Mouse (Mus musculus) forebrain, embryonic 11.5 days (tissue): ENCODE results near the gene Tmc8. TPM values are rescaled to one million over a fixed set of nuclear protein-coding genes. Genes with fewer than 3 reads are reported as not detected.

Source experiments
- ATAC-seq: fragments of 200-750 bp; cut with Nextera tagmentation; replicated peaks from 2 replicates; pipeline ENCODE4 v1.8.0; 2017; ENCODE audit warnings: moderate TSS enrichment; ENCODE audit not compliant: low FRiP score
- DNase-seq: peaks from one replicate; pipeline ENCODE4 v3.0.0-alpha.2; 2017; ENCODE audit warnings: low spot score
- H3K27ac ChIP-seq: fragments of 300-500 bp; sonication (generic); 2 replicates; pipeline ENCODE4 v1.5.1; 2014; ENCODE audit warnings: low read depth, low read length
- H3K27me3 ChIP-seq: fragments of 300-500 bp; sonication (generic); 2 replicates; pipeline ENCODE4 v1.6.1; 2014; ENCODE audit warnings: mild to moderate bottlenecking, low read length, mixed read lengths; ENCODE audit not compliant: control insufficient read depth, insufficient read depth
- H3K36me3 ChIP-seq: fragments of 300-500 bp; sonication (generic); 2 replicates; pipeline ENCODE4 v1.6.1; 2014; ENCODE audit warnings: mild to moderate bottlenecking, low read length, moderate library complexity, mixed read lengths; ENCODE audit not compliant: control insufficient read depth, insufficient read depth
- H3K4me1 ChIP-seq: fragments of 300-500 bp; sonication (generic); replicated peaks from 2 replicates; pipeline ENCODE4 v1.6.1; 2014; ENCODE audit warnings: low read length, mixed read lengths; ENCODE audit not compliant: control insufficient read depth, insufficient read depth
- H3K4me2 ChIP-seq: fragments of 300-500 bp; sonication (generic); 2 replicates; pipeline ENCODE4 v1.6.1; 2014; ENCODE audit warnings: low read depth, mild to moderate bottlenecking, low read length, moderate library complexity, mixed read lengths; ENCODE audit not compliant: severe bottlenecking
- H3K4me3 ChIP-seq: fragments of 300-500 bp; sonication (generic); 2 replicates; pipeline ENCODE4 v1.5.1; 2014; ENCODE audit warnings: low read depth, low read length
- H3K9ac ChIP-seq: fragments of 300-500 bp; sonication (generic); 2 replicates; pipeline ENCODE4 v1.6.1; 2014; ENCODE audit warnings: low read length
- H3K9me3 ChIP-seq: fragments of 300-500 bp; sonication (generic); 2 replicates; pipeline ENCODE4 v1.6.1; 2016; ENCODE audit warnings: low read length, mixed read lengths; ENCODE audit not compliant: control insufficient read depth
- WGBS: fragments of 180-500 bp; shearing (Covaris S2); extraction: QIAGEN DNeasy Blood & Tissue Kit; methylation state at CpG from one replicate; pipeline ENCODE4 v1.1.7; 2014; 5-methylcytosine and 5-hydroxymethylcytosine counted together
- polyA plus RNA-seq: library from polyadenylated mRNA; unstranded; fragments of >200 nt; fragmentation: Nextera tagmentation; extraction: Ambion mirVana; gene quantifications from 2 replicates; pipeline ENCODE4 v1.2.1, GENCODE M21; 2014

Gene Tmc8
- polyA plus RNA-seq, 1 experiment from 2014 or later: 2.4 TPM

- Histone ChIP-seq H3K4me1 (peaks cover 8% of the 10 kb centered on the region), H3K4me3 (no peak overlapping the region), H3K36me3 (peaks cover 7% of the 10 kb centered on the region; the same call in 1 of the 2 replicates), H3K9me3 (no peaks in the 10 kb centered on the region), H3K27ac (no peak overlapping the region), H3K9ac (no peak overlapping the region), H3K4me2 (no peak overlapping the region), H3K27me3 (no peaks in the 10 kb centered on the region)
- 91% methylated on average over 9 of the region's 9 CpGs for WGBS
- no peak for ATAC-seq
- DNase-seq: no peak
Observed at GRCm38 (mm10) chr11:117821868-117822267, 40.0 kb downstream of the Tmc8 start.

- Histone ChIP-seq H3K9me3 (no peaks in the 10 kb centered on the region), H3K36me3 (peaks cover 7% of the 10 kb centered on the region; the same call in 1 of the 2 replicates), H3K27ac (no peak overlapping the region), H3K27me3 (no peaks in the 10 kb centered on the region), H3K4me2 (no peak overlapping the region), H3K4me1 (peaks cover 11% of the 10 kb centered on the region), H3K4me3 (no peak overlapping the region), H3K9ac (no peak overlapping the region)
- DNase-seq (no peak), ATAC-seq (no peak)
- WGBS: 95% methylated on average over 7 of the region's 7 CpGs
Observed at GRCm38 (mm10) chr11:117822728-117823241, 40.9 kb downstream of the Tmc8 start.

GRCm38 (mm10) chr11:117823411-117823810 is 41.5 kb downstream of the Tmc8 start:
- no peak overlapping the region for H3K4me3 ChIP-seq
- no peak overlapping the region for H3K4me2 ChIP-seq
- no peaks in the 10 kb centered on the region for H3K9me3 ChIP-seq
- H3K27me3 ChIP-seq: no peaks in the 10 kb centered on the region
- WGBS: 91% methylated on average over 6 of the region's 6 CpGs
- H3K36me3 ChIP-seq: peaks cover 7% of the 10 kb centered on the region; the same call in 1 of the 2 replicates
- H3K4me1 ChIP-seq: peaks cover 14% of the 10 kb centered on the region
- H3K27ac ChIP-seq: no peak overlapping the region
- ATAC-seq: no peak
- no peak overlapping the region; the same call in 1 of the 2 replicates for H3K9ac ChIP-seq
- DNase-seq: no peak

DNA sequence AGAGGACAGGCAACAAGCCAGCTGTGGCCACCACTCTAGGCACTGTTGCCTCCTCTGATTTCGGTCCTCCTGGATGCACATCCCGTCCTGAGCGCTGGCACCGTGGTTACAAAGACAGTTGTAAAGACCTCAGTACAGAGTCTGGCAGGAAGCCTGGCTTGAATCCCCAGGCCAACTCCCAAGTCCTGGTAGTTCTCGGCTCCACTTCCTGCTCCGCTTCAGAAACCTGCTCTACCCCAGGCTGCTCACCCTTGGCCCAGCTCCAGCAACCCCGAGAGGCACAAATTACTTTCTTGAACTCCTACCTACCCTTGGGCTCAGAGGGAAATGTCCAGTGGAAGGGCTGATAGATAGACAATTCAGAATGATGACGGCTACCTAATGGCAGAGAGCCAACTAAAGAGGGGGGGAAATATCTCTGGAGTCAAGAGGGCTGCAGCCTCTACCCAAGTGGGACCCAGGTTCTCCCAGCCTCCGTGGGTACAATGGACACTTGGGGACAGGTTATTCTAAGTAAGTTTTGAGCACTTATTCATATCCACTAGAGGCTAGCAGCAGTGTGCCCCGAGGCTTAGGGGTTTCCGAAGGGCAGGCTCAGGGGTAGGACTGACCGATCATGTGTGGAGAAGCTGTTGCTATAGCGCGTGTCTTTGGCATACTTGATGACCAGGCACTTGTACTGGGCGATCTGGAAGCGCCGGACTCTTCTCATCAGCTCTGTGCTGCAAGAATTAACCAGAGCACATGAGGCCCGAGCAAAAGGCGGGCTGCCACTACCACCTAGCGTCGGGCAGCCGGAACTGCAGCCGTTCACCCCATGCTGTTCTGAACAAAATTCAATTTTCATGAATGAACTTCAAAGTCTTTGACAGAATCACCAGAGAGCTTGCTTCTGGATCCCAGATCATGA is 42.4 kb downstream of the Tmc8 start:
- Histone ChIP-seq H3K36me3 (peaks cover 7% of the 10 kb centered on the region; the same call in 1 of the 2 replicates), H3K4me1 (peaks cover 14% of the 10 kb centered on the region), H3K4me2 (peak overlapping the region; percentile 64), H3K27me3 (no peaks in the 10 kb centered on the region), H3K9ac (peak overlapping the region; percentile 79), H3K9me3 (no peaks in the 10 kb centered on the region), H3K4me3 (peak overlapping the region; percentile 45), H3K27ac (peak overlapping the region; percentile 82; the same call in 1 of the 2 replicates)
- WGBS: 28% methylated on average over 23 of the region's 23 CpGs
- DNase-seq (peak; percentile 92), ATAC-seq (peak; percentile 64; the same call in 1 of the 2 replicates)

GRCm38 (mm10) chr11:117825333-117826101 is 43.6 kb downstream of the Tmc8 start, which contains the start of the genes Afmid and Tk1:
TSS of gene Afmid (plus strand) at chr11:117825924.
TSS of gene Tk1 (minus strand) at chr11:117826092.
- Histone ChIP-seq H3K9me3 (no peaks in the 10 kb centered on the region), H3K27ac (peak within 1 kb of the TSS; percentile 82), H3K4me3 (peak within 1 kb of the TSS; percentile 45), H3K36me3 (peaks cover 2% of the 10 kb centered on the region; the same call in 1 of the 2 replicates), H3K27me3 (no peaks in the 10 kb centered on the region), H3K4me1 (peaks cover 14% of the 10 kb centered on the region), H3K4me2 (peak within 1 kb of the TSS; percentile 64), H3K9ac (peak within 1 kb of the TSS; percentile 79)
- under 1% methylated on average over 34 of the region's 34 CpGs for WGBS
- DNase-seq (peak; percentile 90), ATAC-seq (peak; percentile 76)

DNA sequence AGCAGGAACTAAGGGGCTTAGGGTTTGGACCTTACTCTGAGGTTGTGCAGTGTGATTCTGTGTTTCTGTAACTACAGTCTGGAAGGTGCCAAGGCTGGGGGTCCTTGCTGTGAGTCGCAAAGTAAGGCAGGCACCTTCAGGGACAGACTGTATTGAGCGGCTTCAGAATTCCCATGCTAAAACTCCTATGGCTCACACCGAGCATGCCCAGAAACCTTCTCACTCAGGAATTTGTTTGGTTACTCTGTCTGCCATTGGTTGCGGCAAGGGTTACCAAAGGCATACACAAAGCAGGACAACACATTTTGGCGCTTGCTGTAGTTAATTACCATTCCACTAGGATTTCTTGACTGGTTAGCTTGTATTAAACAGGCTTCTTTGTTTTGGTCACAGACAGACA is 44.3 kb downstream of the Tmc8 start:
- H3K9me3 ChIP-seq: no peaks in the 10 kb centered on the region
- peaks cover 14% of the 10 kb centered on the region for H3K4me1 ChIP-seq
- ATAC-seq (peak; percentile 54), DNase-seq (peak; percentile 66)
- H3K9ac ChIP-seq: peak overlapping the region; percentile 79
- H3K27ac ChIP-seq: peak overlapping the region; percentile 82
- H3K27me3 ChIP-seq: no peaks in the 10 kb centered on the region
- peaks cover 2% of the 10 kb centered on the region; the same call in 1 of the 2 replicates for H3K36me3 ChIP-seq
- peak overlapping the region; percentile 45 for H3K4me3 ChIP-seq
- 4% methylated on average over 5 of the region's 5 CpGs for WGBS
- H3K4me2 ChIP-seq: peak overlapping the region; percentile 64

- no peak for ATAC-seq
- 0 out of 2 replicates have a peak overlapping the region, but pooled peaks have one; percentile 64 for H3K4me2 ChIP-seq
- WGBS: 77% methylated on average over 8 of the region's 8 CpGs
- peaks cover 2% of the 10 kb centered on the region; the same call in 1 of the 2 replicates for H3K36me3 ChIP-seq
- no peak overlapping the region for H3K27ac ChIP-seq
- peaks cover 14% of the 10 kb centered on the region for H3K4me1 ChIP-seq
- no peaks in the 10 kb centered on the region for H3K27me3 ChIP-seq
- no peak for DNase-seq
- 0 out of 2 replicates have a peak overlapping the region, but pooled peaks have one; percentile 18 for H3K9ac ChIP-seq
- H3K9me3 ChIP-seq: no peaks in the 10 kb centered on the region
- no peak overlapping the region for H3K4me3 ChIP-seq
Observed at GRCm38 (mm10) chr11:117826916-117827315, 45.0 kb downstream of the Tmc8 start.

DNA sequence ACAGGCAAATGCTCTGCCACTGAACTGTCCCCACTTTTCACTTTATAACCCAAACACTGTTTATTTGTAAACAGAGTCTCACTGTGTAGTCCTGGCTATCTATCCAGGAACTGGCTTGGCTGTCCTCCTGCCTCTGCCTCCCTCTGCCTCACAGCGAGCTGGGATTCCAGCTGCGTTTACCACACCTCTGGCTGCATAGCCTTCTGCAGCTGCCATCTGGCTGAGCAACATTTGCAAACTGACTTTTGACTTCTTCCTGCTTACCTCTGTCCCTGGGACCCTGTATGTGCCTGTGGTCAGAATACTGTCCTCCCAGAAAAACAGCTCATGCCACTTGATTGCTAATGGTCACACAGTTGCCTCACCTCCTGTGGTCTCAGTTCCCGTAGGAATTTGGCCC is 45.5 kb downstream of the Tmc8 start:
- 72% methylated on average over 3 of the region's 3 CpGs for WGBS
- Histone ChIP-seq H3K4me3 (no peak overlapping the region), H3K27me3 (no peaks in the 10 kb centered on the region), H3K27ac (no peak overlapping the region), H3K4me2 (no peak overlapping the region), H3K4me1 (peaks cover 14% of the 10 kb centered on the region), H3K9ac (no peak overlapping the region), H3K9me3 (no peaks in the 10 kb centered on the region), H3K36me3 (peaks cover 2% of the 10 kb centered on the region; the same call in 1 of the 2 replicates)
- DNase-seq (no peak), ATAC-seq (no peak)
